Mouse (Mus musculus) olfactory bulb, adult 2 months (tissue): Measurements from ENCODE around the gene Sclt1.

Experiments
- CTCF ChIP-seq: fragments of 200-500 bp; IDR thresholded peaks from 2 replicates; pipeline ENCODE4 v1.5.1; 2012; ENCODE audit warnings: low read depth, mild to moderate bottlenecking, low read length, moderate library complexity; ENCODE audit not compliant: insufficient read depth
- POLR2A ChIP-seq: fragments of 200-500 bp; IDR thresholded peaks from 2 replicates; pipeline ENCODE4 v1.6.1; 2012; ENCODE audit warnings: mild to moderate bottlenecking, low read depth, low read length, moderate library complexity; ENCODE audit not compliant: insufficient read depth

DNA sequence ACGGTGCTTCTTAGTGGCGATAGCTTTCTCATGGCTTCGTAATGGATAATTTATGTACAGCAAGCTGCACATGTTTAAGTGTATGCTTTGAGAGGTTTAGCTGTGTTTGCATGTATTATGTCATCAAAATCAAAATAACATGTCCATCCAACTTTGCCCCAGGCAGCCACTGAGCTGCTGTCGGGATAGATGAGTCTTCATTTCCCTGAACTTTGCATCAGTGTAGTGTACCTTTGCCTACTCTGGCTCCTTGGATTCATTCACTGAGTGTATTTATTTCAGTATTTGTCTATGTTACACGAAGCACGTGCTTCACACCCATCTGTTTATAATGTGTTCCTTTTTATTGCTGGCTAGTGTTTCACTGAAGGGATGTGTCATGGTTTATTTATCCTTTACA is 156.0 kb downstream of the Sclt1 start:
- no peak for TF ChIP-seq CTCF
- TF ChIP-seq POLR2A, result no peak
